Mouse (Mus musculus) stomach, postnatal 0 days (tissue): ENCODE results near the gene Arih2.

Experiments
- CTCF ChIP-seq: IDR thresholded peaks from 2 replicates; pipeline ENCODE4 v1.5.1; 2016; ENCODE audit warnings: antibody characterized with exemption, low read depth, mild to moderate bottlenecking, moderate library complexity
- EP300 ChIP-seq: optimal IDR thresholded peaks from 2 replicates; pipeline ENCODE3; 2016; ENCODE audit warnings: antibody characterized with exemption

DNA sequence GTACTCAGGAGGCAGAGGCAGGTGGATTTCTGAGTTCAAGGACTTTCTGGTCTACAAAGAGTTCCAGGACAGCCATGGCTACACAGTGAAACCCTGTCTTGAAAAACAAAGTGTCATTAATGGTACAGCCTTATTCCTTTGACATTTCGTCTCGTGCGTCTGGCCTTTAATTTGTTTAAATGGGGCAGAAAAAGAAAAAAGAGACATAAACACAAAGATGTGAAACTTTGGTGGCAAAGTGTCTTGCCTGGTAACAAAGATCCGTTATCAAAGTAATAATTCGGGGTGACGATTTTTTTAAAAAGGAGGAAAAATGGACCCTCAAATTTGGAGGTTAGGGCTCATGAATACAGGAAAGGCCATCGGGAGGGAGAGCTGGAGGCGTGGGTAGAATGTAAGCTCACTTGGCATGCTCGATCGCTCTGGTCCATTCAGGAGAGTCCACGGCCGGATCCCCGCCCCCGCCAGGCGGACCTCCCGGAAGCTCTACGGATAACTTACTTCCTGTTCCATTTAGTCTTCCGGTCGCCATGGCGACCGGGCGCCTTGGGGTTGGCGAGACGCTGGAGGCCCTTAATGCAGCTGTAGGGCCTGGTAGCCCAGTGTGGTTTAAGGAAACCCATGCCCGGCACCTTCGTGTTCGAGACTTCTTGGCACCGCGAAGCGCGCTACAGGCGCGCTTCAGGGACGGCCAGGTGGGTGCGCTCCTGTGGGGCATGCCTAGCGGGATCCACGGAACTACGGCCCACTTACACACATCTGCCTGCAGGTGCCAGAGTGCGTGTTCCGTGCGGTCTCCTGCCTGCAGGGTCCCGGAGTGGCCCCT is 79.6 kb downstream of the Arih2 start, which contains the start of gene Dalrd3:
- TF ChIP-seq CTCF: no peak
- TF ChIP-seq EP300: no peak
